ENCODE assay signal across 23 mouse cellular contexts in the genomic region with DNA sequence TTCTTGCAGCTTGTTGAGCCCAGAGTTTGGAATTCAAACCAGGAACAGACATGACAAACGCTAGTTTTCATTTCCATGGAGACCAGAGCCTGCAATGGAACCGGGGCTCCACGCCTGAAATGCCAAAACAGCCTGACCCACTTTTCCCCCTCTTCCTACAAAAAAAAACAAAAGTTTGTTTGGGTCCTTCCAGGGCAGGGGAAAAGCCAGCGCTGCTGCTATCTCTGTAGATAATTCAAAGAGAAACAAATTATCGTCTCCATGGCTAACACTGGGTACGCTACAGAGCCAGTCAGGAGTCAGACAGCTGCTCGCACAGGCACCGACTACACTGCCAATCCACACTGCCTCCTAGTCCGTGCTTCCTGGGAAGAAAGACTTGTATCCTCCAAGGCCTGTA.
DNase-seq lines count a peak whose midpoint lies in the region; ATAC-seq and TF ChIP-seq lines count a peak whose summit lies in the region.
"Had no signal": no experiment of that assay in that cellular context is flagged by ENCODE, and none has a peak within 500 bp of the region (broad histone marks: within the 10 kb centered on the region; RNA-seq: fewer than 3 reads in every experiment).

No protein-coding gene starts in this region.

- H3K36me3 ChIP-seq in forebrain, postnatal 0 days (ENCODE audit: insufficient read depth) = no peaks in the 10 kb centered on the region
- H3K36me3 ChIP-seq in forebrain, embryonic 13.5 days (ENCODE audit: poor library complexity, severe bottlenecking) = no peaks in the 10 kb centered on the region
- H3K36me3 ChIP-seq in stomach, postnatal 0 days (ENCODE audit: control insufficient read depth, insufficient read depth, low read length) = no peaks in the 10 kb centered on the region
- H3K36me3 ChIP-seq in kidney, embryonic 16.5 days (ENCODE audit: insufficient read depth, low read length) = no peaks in the 10 kb centered on the region
- H3K36me3 ChIP-seq: embryonic facial prominence, embryonic 13.5 days; heart, embryonic 10.5 days; intestine, embryonic 15.5 days; limb, embryonic 13.5 days; liver, embryonic 15.5 days had no signal

- H3K4me1 ChIP-seq in forebrain, postnatal 0 days (ENCODE audit: insufficient read depth) = peaks cover 53% of the 10 kb centered on the region
- H3K4me1 ChIP-seq in forebrain, embryonic 13.5 days = peaks cover 36% of the 10 kb centered on the region
- no peaks in the 10 kb centered on the region for H3K4me1 ChIP-seq in stomach, postnatal 0 days (replicated peaks; ENCODE audit: control insufficient read depth, insufficient read depth)
- H3K4me1 ChIP-seq in kidney, embryonic 16.5 days (ENCODE audit: insufficient read depth, low read length) = peaks cover 11% of the 10 kb centered on the region; the same call in 1 of the 2 replicates
- H3K4me1 ChIP-seq: intestine, embryonic 15.5 days; liver, embryonic 15.5 days had no signal

- intact Hi-C loops in left cerebral cortex, adult 2 months (cut with DNase I) = no loop called here
- intact Hi-C loops in left cerebral cortex, postnatal 4 days (cut with DNase I) = loop anchor here (5.0 kb wide), 1 partner anchor 53 kb away; no protein-coding TSS in a partner anchor

- 41% methylated on average over 9 of the region's 9 CpGs for WGBS in forebrain, postnatal 0 days
- 76% methylated on average over 9 of the region's 9 CpGs for WGBS in forebrain, embryonic 13.5 days
- 40% methylated on average over 9 of the region's 9 CpGs for WGBS in stomach, postnatal 0 days
- WGBS in kidney, embryonic 16.5 days = 70% methylated on average over 9 of the region's 9 CpGs

- 0 out of 2 replicates have a peak overlapping the region, but pooled peaks have one; percentile 21 for H3K4me2 ChIP-seq in forebrain, postnatal 0 days (ENCODE audit: low read depth)
- no peak overlapping the region for H3K4me2 ChIP-seq in forebrain, embryonic 13.5 days
- H3K4me2 ChIP-seq in stomach, postnatal 0 days (replicated peaks; ENCODE audit: low read depth) = no peak overlapping the region
- H3K4me2 ChIP-seq in kidney, embryonic 16.5 days (replicated peaks; ENCODE audit: low read depth, low read length) = no peak overlapping the region
- H3K4me2 ChIP-seq: embryonic facial prominence, embryonic 13.5 days; intestine, embryonic 15.5 days; limb, embryonic 13.5 days; liver, embryonic 15.5 days had no signal

- TF ChIP-seq EP300 in stomach, postnatal 0 days (optimal IDR thresholded peaks at IDR 0.05) = no peak

- no peak overlapping the region for H3K4me3 ChIP-seq in forebrain, postnatal 0 days (ENCODE audit: low read depth, low read length)
- H3K4me3 ChIP-seq in forebrain, embryonic 13.5 days = no peak overlapping the region
- no peak overlapping the region for H3K4me3 ChIP-seq in left cerebral cortex, adult 2 months
- no peak overlapping the region for H3K4me3 ChIP-seq in stomach, postnatal 0 days (ENCODE audit: low read depth, low read length)
- no peak overlapping the region for H3K4me3 ChIP-seq in kidney, embryonic 16.5 days (ENCODE audit: low read length)
- H3K4me3 ChIP-seq: embryonic facial prominence, embryonic 13.5 days; heart, embryonic 10.5 days; intestine, embryonic 15.5 days; limb, embryonic 13.5 days; liver, embryonic 15.5 days had no signal

- TF ChIP-seq CTCF in forebrain, postnatal 0 days (IDR thresholded peaks at IDR 0.05; ENCODE audit: low read depth) = no peak
- TF ChIP-seq CTCF in left cerebral cortex, adult 2 months (IDR thresholded peaks at IDR 0.05) = no peak
- no peak for TF ChIP-seq CTCF in stomach, postnatal 0 days (IDR thresholded peaks at IDR 0.05; ENCODE audit: low read depth)

- peak overlapping the region; percentile 45 for H3K27ac ChIP-seq in forebrain, postnatal 0 days (ENCODE audit: low read depth, low read length)
- H3K27ac ChIP-seq in forebrain, embryonic 13.5 days = no peak overlapping the region
- H3K27ac ChIP-seq in left cerebral cortex, adult 2 months = peak overlapping the region; percentile 76; the same call in 1 of the 2 replicates
- H3K27ac ChIP-seq in stomach, postnatal 0 days (replicated peaks) = no peak overlapping the region
- no peak overlapping the region for H3K27ac ChIP-seq in kidney, embryonic 16.5 days (ENCODE audit: low read length)
- H3K27ac ChIP-seq: embryonic facial prominence, embryonic 13.5 days; heart, embryonic 10.5 days; intestine, embryonic 15.5 days; limb, embryonic 13.5 days; liver, embryonic 15.5 days had no signal

- peak; percentile 44 for ATAC-seq in forebrain, postnatal 0 days
- no peak for ATAC-seq in forebrain, embryonic 13.5 days
- ATAC-seq in stomach, postnatal 0 days (ENCODE audit: low FRiP score, low TSS enrichment) = no peak
- ATAC-seq in kidney, embryonic 16.5 days (ENCODE audit: low FRiP score, low TSS enrichment) = no peak
- ATAC-seq: activated CD4-positive, CD25-positive, alpha-beta regulatory T cell, adult 4 months; intestine, embryonic 15.5 days; lung, postnatal 0 days; midbrain, embryonic 16.5 days; Patski had no signal

- DNase-seq in forebrain, postnatal 0 days = no peak
- no peak for DNase-seq in left cerebral cortex, adult 2 months (ENCODE audit: extremely low spot score in 1 of 2, low spot score in 2 of 2)
- DNase-seq in left cerebral cortex, postnatal 4 days = no peak
- peak; percentile 56 to 68 for DNase-seq in right cerebral cortex, postnatal 10 days (ENCODE audit: low spot score in 2 of 2)
- no peak for DNase-seq in right cerebral cortex, postnatal 25 days
- peak; percentile 17 for DNase-seq in stomach, postnatal 0 days (ENCODE audit: low spot score)
- DNase-seq: adrenal gland, postnatal 36 days; gastrocnemius, postnatal 25 days; heart, postnatal 14 days; kidney, postnatal 14 days; right cerebral cortex, postnatal 14 days; thymus, postnatal 4 days had no signal

- no peaks in the 10 kb centered on the region for H3K9me3 ChIP-seq in forebrain, postnatal 0 days (ENCODE audit: low read length)
- H3K9me3 ChIP-seq in forebrain, embryonic 13.5 days (replicated peaks) = no peaks in the 10 kb centered on the region
- H3K9me3 ChIP-seq in stomach, postnatal 0 days (ENCODE audit: control insufficient read depth, low read length) = no peaks in the 10 kb centered on the region
- no peaks in the 10 kb centered on the region for H3K9me3 ChIP-seq in kidney, embryonic 16.5 days (ENCODE audit: low read length)
- H3K9me3 ChIP-seq: embryonic facial prominence, embryonic 13.5 days; heart, embryonic 10.5 days; intestine, embryonic 15.5 days; limb, embryonic 13.5 days; liver, embryonic 15.5 days had no signal

- no peak overlapping the region for H3K9ac ChIP-seq in forebrain, postnatal 0 days
- no peak overlapping the region for H3K9ac ChIP-seq in forebrain, embryonic 13.5 days
- no peak overlapping the region for H3K9ac ChIP-seq in stomach, postnatal 0 days (ENCODE audit: low read length)
- no peak overlapping the region for H3K9ac ChIP-seq in kidney, embryonic 16.5 days (replicated peaks; ENCODE audit: low read length)
- H3K9ac ChIP-seq: embryonic facial prominence, embryonic 13.5 days; intestine, embryonic 15.5 days; limb, embryonic 13.5 days; liver, embryonic 15.5 days had no signal

- H3K27me3 ChIP-seq in forebrain, postnatal 0 days (ENCODE audit: insufficient read depth, low read length) = no peaks in the 10 kb centered on the region
- H3K27me3 ChIP-seq in forebrain, embryonic 13.5 days = no peaks in the 10 kb centered on the region
- H3K27me3 ChIP-seq in stomach, postnatal 0 days (ENCODE audit: control insufficient read depth, insufficient read depth, low read length) = no peaks in the 10 kb centered on the region
- no peaks in the 10 kb centered on the region for H3K27me3 ChIP-seq in kidney, embryonic 16.5 days (ENCODE audit: insufficient read depth, low read length)
- H3K27me3 ChIP-seq: embryonic facial prominence, embryonic 13.5 days; intestine, embryonic 15.5 days; limb, embryonic 13.5 days; liver, embryonic 15.5 days; Patski had no signal

Comparison
In these comparisons a context has a peak if more than half of its experiments do, and no peak if none do; other contexts are left out.
1. DNase-seq: peak in right cerebral cortex, postnatal 10 days (2 of 2) and stomach, postnatal 0 days (single experiment); none in forebrain, postnatal 0 days (single experiment), left cerebral cortex, adult 2 months (0 of 2), left cerebral cortex, postnatal 4 days (single experiment) and right cerebral cortex, postnatal 25 days (single experiment).
2. H3K27ac ChIP-seq: peak in forebrain, postnatal 0 days (single experiment) and left cerebral cortex, adult 2 months (single experiment); none in forebrain, embryonic 13.5 days (single experiment), stomach, postnatal 0 days (single experiment) and kidney, embryonic 16.5 days (single experiment).